In the genomic region with DNA sequence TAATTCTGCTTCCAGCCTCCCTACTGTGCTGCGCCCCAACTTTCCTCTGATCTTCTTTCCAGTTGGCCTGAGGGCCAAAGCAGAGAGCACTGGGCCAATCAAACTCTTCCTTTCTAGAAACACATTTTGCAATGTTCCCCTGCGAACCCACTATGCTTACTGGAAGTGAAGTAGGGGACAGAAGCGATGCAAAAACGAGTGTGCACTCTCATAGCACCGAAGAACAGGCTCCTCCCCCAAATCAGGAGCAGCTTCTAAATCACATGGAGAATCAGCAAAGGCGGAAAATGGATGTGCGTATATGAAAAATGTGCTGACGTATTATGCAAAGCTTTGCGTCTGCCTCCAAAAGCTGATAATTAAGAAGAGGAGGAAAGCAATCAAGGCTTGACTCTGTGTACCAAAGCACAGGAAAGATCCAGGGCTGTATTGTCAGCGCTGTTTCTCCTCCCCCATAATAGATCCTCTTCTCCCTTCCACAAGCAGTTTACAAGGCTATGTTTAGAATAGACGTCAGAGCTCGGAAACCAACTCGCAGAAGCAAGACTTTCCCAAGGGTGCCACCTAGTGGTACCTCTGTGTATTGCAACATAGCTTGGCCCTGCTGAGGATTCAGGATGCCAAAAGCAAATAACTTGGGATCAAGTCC, we compare ENCODE assay signal across 8 mouse cellular contexts. TPM values are rescaled to one million over a fixed set of nuclear protein-coding genes. Genes with fewer than 3 reads are reported as not detected.
DNase-seq lines count a peak whose midpoint lies in the region; ATAC-seq lines count a peak whose summit lies in the region.

No protein-coding gene starts in this region.

- peak; percentile 89 for ATAC-seq in hindbrain, embryonic 13.5 days (ENCODE audit: low FRiP score)

- WGBS in hindbrain, embryonic 13.5 days: 40% methylated on average over 13 of the region's 13 CpGs

- H3K4me2 ChIP-seq in hindbrain, embryonic 13.5 days: peak overlapping the region; percentile 47

- 0 out of 2 replicates have a peak overlapping the region, but pooled peaks have one; percentile 35 for H3K9ac ChIP-seq in hindbrain, embryonic 13.5 days

- peak; percentile 87 for DNase-seq in NIH3T3 (ENCODE audit: low read depth)
- DNase-seq in cerebellum, postnatal 14 days: peak; percentile 88 to 91
- DNase-seq in frontal cortex, postnatal 14 days (ENCODE audit: low spot score in 2 of 2): peak; percentile 63 to 85
- DNase-seq in layer of hippocampus, postnatal 14 days (ENCODE audit: low spot score in 2 of 2): peak; percentile 81 to 87
- peak; percentile 82 for DNase-seq in lung, postnatal 10 days
- peak; percentile 57 for DNase-seq in ovary, postnatal 36 days (ENCODE audit: low spot score)
- peak; percentile 64 for DNase-seq in thymus, postnatal 14 days

- no peaks in the 10 kb centered on the region for H3K36me3 ChIP-seq in hindbrain, embryonic 13.5 days

- H3K27me3 ChIP-seq in hindbrain, embryonic 13.5 days: 0 out of 2 replicates have a peak, but pooled peaks cover 6% of the 10 kb centered on the region

- H3K4me3 ChIP-seq in hindbrain, embryonic 13.5 days: peak overlapping the region; percentile 33

- 0 out of 2 replicates have a peak, but pooled peaks cover 4% of the 10 kb centered on the region for H3K4me1 ChIP-seq in hindbrain, embryonic 13.5 days (replicated peaks)

- 0 out of 2 replicates have a peak overlapping the region, but pooled peaks have one; percentile 8 for H3K27ac ChIP-seq in hindbrain, embryonic 13.5 days

- H3K9me3 ChIP-seq in hindbrain, embryonic 13.5 days: no peaks in the 10 kb centered on the region

RNA-seq across cellular contexts. Expression of gene Pdk3, which starts 57.5 kb away (rescaled TPM):
- polyA plus RNA-seq in hindbrain, embryonic 13.5 days (2015; fragmentation: Nextera tagmentation; extraction: Ambion mirVana): 26.7 and 29.3 TPM in 2 replicates
- 10 to 100 TPM; 39.1 to 42.5 TPM for total RNA-seq in layer of hippocampus, postnatal 14 days (2021)

Comparison
In these comparisons a context has a peak if more than half of its experiments do, and no peak if none do; other contexts are left out.
1. Peak in every context shown above with its lines: DNase-seq, ATAC-seq, H3K4me3 ChIP-seq and H3K27ac ChIP-seq.